Mouse (Mus musculus) kidney, adult 2 months (tissue): Measurements from ENCODE around the gene Efr3b. TPM values are rescaled to one million over a fixed set of nuclear protein-coding genes. Genes with fewer than 3 reads are reported as not detected.

Experiments used
- DNase-seq: peaks from one replicate; pipeline ENCODE4 v3.0.0; 2021
- H3K27ac ChIP-seq: fragments of 200-500 bp; 2 replicates; pipeline ENCODE4 v1.5.1; 2012; ENCODE audit warnings: low read depth, low read length, control low read depth, inconsistent platforms; ENCODE audit not compliant: insufficient read depth
- H3K27me3 ChIP-seq: fragments of 200-500 bp; replicated peaks from 2 replicates; pipeline ENCODE4 v1.6.1; 2012; ENCODE audit warnings: mild to moderate bottlenecking, moderate library complexity, low read length, inconsistent platforms; ENCODE audit not compliant: control insufficient read depth, insufficient read depth
- H3K36me3 ChIP-seq: fragments of 200-500 bp; 2 replicates; pipeline ENCODE4 v1.6.1; 2012; ENCODE audit warnings: mild to moderate bottlenecking, moderate library complexity, low read length, inconsistent platforms; ENCODE audit not compliant: control insufficient read depth, insufficient read depth
- H3K4me1 ChIP-seq: fragments of 200-500 bp; 2 replicates; pipeline ENCODE4 v1.6.1; 2011; ENCODE audit warnings: low read length; ENCODE audit not compliant: control insufficient read depth, insufficient read depth
- H3K4me3 ChIP-seq: fragments of 200-500 bp; 2 replicates; pipeline ENCODE4 v1.5.1; 2011; ENCODE audit warnings: mild to moderate bottlenecking, low read depth, low read length, control low read depth; ENCODE audit not compliant: insufficient read depth
- CTCF ChIP-seq: fragments of 200-500 bp; conservative IDR thresholded peaks from 2 replicates; pipeline ENCODE4 v1.5.1; 2011; ENCODE audit warnings: low read depth, mild to moderate bottlenecking, control low read depth, low read length, moderate library complexity, mixed read lengths; ENCODE audit not compliant: insufficient read depth, insufficient read length
- POLR2A ChIP-seq: fragments of 200-500 bp; IDR thresholded peaks from one replicate; pipeline ENCODE4 v1.6.1; 2011; ENCODE audit warnings: low read depth, low read length, control low read depth
- WGBS: fragments of 180-500 bp; shearing (Covaris S2); methylation state at CpG from one replicate; pipeline ENCODE4 v1.1.7; 2018; 5-methylcytosine and 5-hydroxymethylcytosine counted together
- polyA plus RNA-seq: library from polyadenylated mRNA; depleted of rRNA; stranded (reverse); fragments of >200 nt; gene quantifications from 2 replicates; pipeline ENCODE4 v1.2.3, GENCODE M21; 2012; rRNA removed

Gene Efr3b
- polyA plus RNA-seq = 1.6 and 2.1 TPM in 2 replicates

- peak within 1 kb of the TSS; percentile 35 for H3K4me3 ChIP-seq
- H3K27ac ChIP-seq = no peak within 1 kb of the TSS
- H3K4me1 ChIP-seq = no peaks in the 10 kb centered on the region
- no peaks in the 10 kb centered on the region for H3K36me3 ChIP-seq
- H3K27me3 ChIP-seq = no peaks in the 10 kb centered on the region; the same call in 1 of the 2 replicates
- WGBS = 1% methylated on average over 78 of the region's 78 CpGs
- peak; percentile 85 for DNase-seq
- TF ChIP-seq CTCF (no peak), POLR2A (no peak)
Observed at GRCm38 (mm10) chr12:4038061-4039041, at the start of gene Efr3b. Efr3b (minus strand) TSS chr12:4038915.

DNA sequence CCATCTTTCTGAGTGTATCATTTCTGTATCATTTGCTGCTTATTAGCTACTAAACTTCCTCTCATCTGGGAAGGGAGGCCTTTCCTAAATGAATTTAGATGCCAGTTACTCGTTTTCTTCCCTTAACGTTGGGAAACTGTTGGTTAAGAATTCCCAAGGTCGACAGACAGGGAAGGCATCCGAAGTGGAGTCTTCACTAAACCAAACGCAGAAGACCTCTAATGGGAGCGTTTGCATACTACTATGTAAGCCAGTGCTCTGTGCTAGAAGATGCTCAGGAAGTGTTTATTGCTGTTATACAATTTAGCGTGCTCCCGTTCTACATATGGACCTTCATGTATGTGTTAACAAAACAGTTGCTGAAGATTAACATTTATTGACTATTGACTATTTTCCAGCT lies 44.7 kb upstream of the Efr3b start:
- H3K27me3 ChIP-seq = no peaks in the 10 kb centered on the region
- 53% methylated on average over 8 of the region's 8 CpGs for WGBS
- no peak for TF ChIP-seq CTCF
- TF ChIP-seq POLR2A = no peak

GRCm38 (mm10) chr12:4082132-4083001 lies 43.7 kb upstream of the Efr3b start, which contains the start of gene Dnajc27:
Dnajc27 (plus strand) TSS chr12:4082583.
- WGBS = 6% methylated on average over 59 of the region's 59 CpGs
- Histone ChIP-seq H3K27me3 (no peaks in the 10 kb centered on the region), H3K27ac (peak within 1 kb of the TSS; percentile 91), H3K36me3 (no peaks in the 10 kb centered on the region; the same call in 1 of the 2 replicates), H3K4me3 (peak within 1 kb of the TSS; percentile 84), H3K4me1 (no peaks in the 10 kb centered on the region)
- no peak for TF ChIP-seq CTCF
- TF ChIP-seq POLR2A = peak; percentile 1
- peak; percentile 96 for DNase-seq

More for the DNA sequence above, 44.7 kb upstream of the Efr3b start:
- H3K27ac ChIP-seq = no peak overlapping the region
- no peak overlapping the region for H3K4me3 ChIP-seq
- no peaks in the 10 kb centered on the region for H3K4me1 ChIP-seq
- no peaks in the 10 kb centered on the region; the same call in 1 of the 2 replicates for H3K36me3 ChIP-seq
- DNase-seq = no peak

GRCm38 (mm10) chr12:4080311-4080710 lies 41.6 kb upstream of the Efr3b start:
- 0% methylated on average over 2 of the region's 2 CpGs for WGBS
- peak; percentile 75 for DNase-seq
- peak; percentile 42 for TF ChIP-seq CTCF
- TF ChIP-seq POLR2A = no peak

DNA sequence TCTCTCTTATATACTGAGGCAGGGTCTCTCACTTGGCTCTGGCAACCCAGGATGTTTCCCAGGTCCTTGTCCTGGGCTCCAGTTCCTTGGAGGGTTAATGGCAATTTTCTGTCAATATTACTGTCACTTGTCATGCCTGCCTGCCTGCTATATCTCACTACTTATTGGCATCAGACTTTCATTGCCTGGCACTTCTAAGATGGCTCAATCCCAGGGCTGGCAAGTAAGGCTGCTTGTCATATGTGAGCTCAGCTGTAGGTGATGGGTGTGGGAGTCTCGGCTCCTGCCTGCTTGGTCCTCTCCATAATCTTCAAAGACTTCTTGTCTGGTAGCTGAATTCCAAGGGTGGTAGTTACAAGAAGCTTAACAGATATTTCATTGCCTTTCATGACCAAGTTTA lies 39.4 kb upstream of the Efr3b start:
- TF ChIP-seq POLR2A = no peak
- no peak for TF ChIP-seq CTCF
- no peak for DNase-seq
- Histone ChIP-seq H3K27me3 (no peaks in the 10 kb centered on the region), H3K27ac (no peak overlapping the region), H3K4me1 (no peaks in the 10 kb centered on the region), H3K4me3 (no peak overlapping the region), H3K36me3 (no peaks in the 10 kb centered on the region)
- 42% methylated on average over 1 of the region's 1 CpGs for WGBS

More at GRCm38 (mm10) chr12:4080311-4080710, 41.6 kb upstream of the Efr3b start:
- Histone ChIP-seq H3K4me1 (no peaks in the 10 kb centered on the region), H3K36me3 (no peaks in the 10 kb centered on the region), H3K4me3 (no peak overlapping the region), H3K27me3 (no peaks in the 10 kb centered on the region), H3K27ac (no peak overlapping the region)

DNA sequence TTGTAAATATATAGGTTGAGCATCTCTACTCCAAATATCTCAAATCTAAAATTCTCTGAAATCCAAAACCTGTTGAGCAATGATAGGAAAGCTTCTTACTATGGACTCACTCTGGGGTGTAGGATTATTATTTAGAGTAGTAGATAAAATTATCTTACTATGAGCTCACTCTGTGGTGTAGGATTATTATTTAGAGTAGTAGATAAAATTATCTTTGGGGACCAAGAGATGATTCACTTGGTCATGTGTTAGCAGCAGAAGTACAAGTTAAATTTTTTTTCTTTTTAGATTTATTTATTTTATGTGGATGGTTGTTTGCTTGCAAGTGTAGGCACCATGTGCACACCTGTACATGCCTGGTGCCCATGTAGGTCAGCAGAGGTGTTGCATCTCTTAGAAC lies 37.7 kb upstream of the Efr3b start:
- Histone ChIP-seq H3K27ac (no peak overlapping the region), H3K27me3 (no peaks in the 10 kb centered on the region), H3K4me3 (no peak overlapping the region), H3K36me3 (no peaks in the 10 kb centered on the region), H3K4me1 (no peaks in the 10 kb centered on the region)
- no peak for TF ChIP-seq POLR2A
- TF ChIP-seq CTCF = no peak
- DNase-seq = no peak

GRCm38 (mm10) chr12:4075407-4075806 lies 36.7 kb upstream of the Efr3b start:
- 70% methylated on average over 8 of the region's 8 CpGs for WGBS
- Histone ChIP-seq H3K36me3 (no peaks in the 10 kb centered on the region), H3K4me1 (no peaks in the 10 kb centered on the region), H3K4me3 (no peak overlapping the region), H3K27me3 (no peaks in the 10 kb centered on the region), H3K27ac (no peak overlapping the region)
- no peak for TF ChIP-seq CTCF
- no peak for TF ChIP-seq POLR2A
- no peak for DNase-seq
